Mouse (Mus musculus) MEL (cell line): ENCODE results near the gene Cd209g. TPM values are rescaled to one million over a fixed set of nuclear protein-coding genes. Genes with fewer than 3 reads are reported as not detected.

Experiments used
- DNase-seq: peaks from one replicate; pipeline ENCODE4 v3.0.0; 2011; ENCODE audit warnings: low read depth, low spot score
- H3K27ac ChIP-seq: 2 replicates; pipeline ENCODE4 v1.5.1; 2012; ENCODE audit warnings: low read depth, mild to moderate bottlenecking, control low read depth, low read length, moderate library complexity; ENCODE audit not compliant: control insufficient read depth
- H3K27me3 ChIP-seq, 2 experiments: fragments of 150-350 bp in 1 of 2; sonication (generic) in 1 of 2; 2 replicates each; pipeline ENCODE4 v1.6.1; 2012; ENCODE audit warnings: low read length in 2 of 2, mild to moderate bottlenecking in 2 of 2, improper control_type of control experiment in 1 of 2, moderate library complexity in 1 of 2; ENCODE audit not compliant: insufficient read depth in 2 of 2, control insufficient read depth in 1 of 2
- H3K36me3 ChIP-seq, 2 experiments: 2 replicates each; pipeline ENCODE4 v1.6.1; 2012 to 2014; ENCODE audit warnings: low read length in 2 of 2, improper control_type of control experiment in 1 of 2, inconsistent platforms in 1 of 2, mild to moderate bottlenecking in 1 of 2; ENCODE audit not compliant: insufficient read depth in 2 of 2, control insufficient read depth in 1 of 2
- H3K4me1 ChIP-seq, 2 experiments: fragments of 150-350 bp in 1 of 2; sonication (generic) in 1 of 2; 2 replicates each; pipeline ENCODE4 v1.6.1; 2012; ENCODE audit warnings: low read length in 2 of 2, improper control_type of control experiment in 1 of 2, mild to moderate bottlenecking in 1 of 2; ENCODE audit not compliant: insufficient read depth in 2 of 2, control insufficient read depth in 1 of 2
- H3K4me3 ChIP-seq, 2 experiments: fragments of 150-350 bp in 1 of 2; sonication (generic) in 1 of 2; 2 replicates each; pipeline ENCODE4 v1.5.1; 2012; ENCODE audit warnings: low read depth in 2 of 2, low read length in 2 of 2, mild to moderate bottlenecking in 2 of 2, moderate library complexity in 2 of 2, control low read depth in 1 of 2, improper control_type of control experiment in 1 of 2; ENCODE audit not compliant: control insufficient read depth in 1 of 2, insufficient read depth in 1 of 2
- H3K79me2 ChIP-seq: 2 replicates; pipeline ENCODE4 v1.6.1; 2012; ENCODE audit warnings: mild to moderate bottlenecking, low read length, moderate library complexity; ENCODE audit not compliant: control insufficient read depth, poor library complexity, insufficient read depth
- H3K9ac ChIP-seq: 2 replicates; pipeline ENCODE4 v1.6.1; 2012; ENCODE audit warnings: low read depth, mild to moderate bottlenecking, control low read depth, low read length, moderate library complexity; ENCODE audit not compliant: control insufficient read depth, poor library complexity, severe bottlenecking
- H3K9me3 ChIP-seq: fragments of 150-350 bp; sonication (generic); replicated peaks from 2 replicates; pipeline ENCODE4 v1.6.1; 2012; ENCODE audit warnings: mild to moderate bottlenecking, low read length, improper control_type of control experiment, moderate library complexity; ENCODE audit not compliant: insufficient read depth
- BHLHE40 ChIP-seq: IDR thresholded peaks from 2 replicates; pipeline ENCODE4 v1.6.1; 2012; ENCODE audit warnings: low read depth, mild to moderate bottlenecking, inconsistent platforms, low read length, improper control_type of control experiment, borderline replicate concordance
- CHD2 ChIP-seq: IDR thresholded peaks from 2 replicates; pipeline ENCODE4 v1.6.1; 2011; ENCODE audit warnings: low read length, improper control_type of control experiment
- ELF1 ChIP-seq: IDR thresholded peaks from 2 replicates; pipeline ENCODE4 v1.6.1; 2014; ENCODE audit warnings: low read depth, mild to moderate bottlenecking, inconsistent platforms, low read length, improper control_type of control experiment, moderate library complexity
- EP300 ChIP-seq, 2 experiments: IDR thresholded peaks; 2 replicates each; pipeline ENCODE4 v1.6.1; 2011; ENCODE audit warnings: improper control_type of control experiment in 2 of 2, low read length in 2 of 2, low read depth in 1 of 2, mild to moderate bottlenecking in 1 of 2
- GATA1 ChIP-seq: IDR thresholded peaks from 2 replicates; pipeline ENCODE4 v1.6.1; 2011; ENCODE audit warnings: low read depth, low read length, improper control_type of control experiment
- HCFC1 ChIP-seq: IDR thresholded peaks from 2 replicates; pipeline ENCODE4 v1.6.1; 2012; ENCODE audit warnings: low read depth, mild to moderate bottlenecking, inconsistent platforms, low read length, improper control_type of control experiment, moderate library complexity
- JUND ChIP-seq: IDR thresholded peaks from 2 replicates; pipeline ENCODE4 v1.6.1; 2011; ENCODE audit warnings: low read depth, mild to moderate bottlenecking, improper control_type of control experiment, low read length
- MAFK ChIP-seq: IDR thresholded peaks from 2 replicates; pipeline ENCODE4 v1.6.1; 2011; ENCODE audit warnings: low read depth, mild to moderate bottlenecking, low read length, improper control_type of control experiment, borderline replicate concordance
- MAX ChIP-seq: IDR thresholded peaks from 2 replicates; pipeline ENCODE4 v1.6.1; 2011; ENCODE audit warnings: low read length, improper control_type of control experiment
- MYB ChIP-seq: IDR thresholded peaks from 2 replicates; pipeline ENCODE4 v1.6.1; 2011; ENCODE audit warnings: mild to moderate bottlenecking, low read depth, low read length, improper control_type of control experiment
- MYC ChIP-seq: IDR thresholded peaks from 2 replicates; pipeline ENCODE4 v1.6.1; 2011; ENCODE audit warnings: low read depth, mild to moderate bottlenecking, low read length, improper control_type of control experiment, moderate library complexity
- NRF1 ChIP-seq: IDR thresholded peaks from 2 replicates; pipeline ENCODE4 v1.6.1; 2014; ENCODE audit warnings: low read depth, mild to moderate bottlenecking, inconsistent platforms, low read length, improper control_type of control experiment, moderate library complexity; ENCODE audit not compliant: poor library complexity, insufficient read depth, severe bottlenecking
- POLR2A ChIP-seq, 2 experiments: IDR thresholded peaks; 2 replicates each; pipeline ENCODE4 v1.6.1; 2011 to 2012; ENCODE audit warnings: low read length in 2 of 2, mild to moderate bottlenecking in 2 of 2, control low read depth in 1 of 2, improper control_type of control experiment in 1 of 2, low read depth in 1 of 2, moderate library complexity in 1 of 2; ENCODE audit not compliant: control insufficient read depth in 1 of 2, insufficient read depth in 1 of 2, poor library complexity in 1 of 2
- RAD21 ChIP-seq: IDR thresholded peaks from 2 replicates; pipeline ENCODE4 v1.6.1; 2011; ENCODE audit warnings: mild to moderate bottlenecking, low read depth, low read length, improper control_type of control experiment
- RCOR1 ChIP-seq: IDR thresholded peaks from 2 replicates; pipeline ENCODE4 v1.6.1; 2012; ENCODE audit warnings: low read depth, mild to moderate bottlenecking, inconsistent platforms, low read length, improper control_type of control experiment
- SIN3A ChIP-seq: IDR thresholded peaks from 2 replicates; pipeline ENCODE4 v1.6.1; 2012; ENCODE audit warnings: low read length, improper control_type of control experiment, inconsistent platforms
- SMC3 ChIP-seq: IDR thresholded peaks from 2 replicates; pipeline ENCODE4 v1.6.1; 2011; ENCODE audit warnings: low read depth, low read length, improper control_type of control experiment
- TAL1 ChIP-seq: IDR thresholded peaks from 2 replicates; pipeline ENCODE4 v1.6.1; 2012; ENCODE audit warnings: mild to moderate bottlenecking, inconsistent platforms, low read length, moderate library complexity, mixed read lengths
- TBP ChIP-seq: IDR thresholded peaks from 2 replicates; pipeline ENCODE4 v1.8.0; 2011; ENCODE audit warnings: low read depth, low read length, improper control_type of control experiment
- USF1 ChIP-seq: IDR thresholded peaks from 2 replicates; pipeline ENCODE4 v1.6.1; 2014; ENCODE audit warnings: low read depth, mild to moderate bottlenecking, inconsistent platforms, low read length, improper control_type of control experiment, moderate library complexity
- USF2 ChIP-seq, 2 experiments: IDR thresholded peaks; 2 replicates each; pipeline ENCODE4 v1.6.1; 2011 to 2012; ENCODE audit warnings: improper control_type of control experiment in 2 of 2, low read length in 2 of 2, borderline replicate concordance in 1 of 2, inconsistent platforms in 1 of 2, low read depth in 1 of 2, mild to moderate bottlenecking in 1 of 2; ENCODE audit not compliant: insufficient read depth in 1 of 2
- ZC3H11A ChIP-seq: IDR thresholded peaks from 2 replicates; pipeline ENCODE4 v1.6.1; 2012; ENCODE audit warnings: low read depth, mild to moderate bottlenecking, inconsistent platforms, low read length, improper control_type of control experiment
- ZKSCAN1 ChIP-seq: IDR thresholded peaks from 2 replicates; pipeline ENCODE4 v1.6.1; 2012; ENCODE audit warnings: low read depth, mild to moderate bottlenecking, inconsistent platforms, low read length, improper control_type of control experiment, moderate library complexity
- ZNF384 ChIP-seq: IDR thresholded peaks from 2 replicates; pipeline ENCODE4 v1.6.1; 2012; ENCODE audit warnings: low read depth, mild to moderate bottlenecking, inconsistent platforms, low read length, improper control_type of control experiment
- polyA plus RNA-seq, 2 experiments: library from polyadenylated mRNA; stranded (reverse) in 1 of 2; unstranded in 1 of 2; fragments of >175 nt in 1 of 2; fragments of >200 nt in 1 of 2; gene quantifications; 2 replicates each; pipeline versions ENCODE4 v1.2.1 to v1.2.4; 2012; ENCODE audit warnings: low replicate concordance in 2 of 2, low read depth in 1 of 2; ENCODE audit not compliant: insufficient read length in 2 of 2, insufficient read depth in 1 of 2, missing spikeins in 1 of 2
- total RNA-seq: library from RNA; depleted of rRNA; stranded (reverse); fragments of 300-350 nt; gene quantifications from 2 replicates; pipeline ENCODE4 v1.2.3, GENCODE M21; 2012

The Cd209g gene
- total and polyA plus RNA-seq, 3 experiments: not detected

- TF ChIP-seq NRF1: no peak
- no peak for TF ChIP-seq SIN3A
- no peak for TF ChIP-seq SMC3
- TF ChIP-seq RCOR1: no peak
- TF ChIP-seq USF1: no peak
- no peak for TF ChIP-seq USF2 (IDR thresholded peaks at IDR 0.05; ENCODE audit: borderline replicate concordance in 1 of 2, insufficient read depth in 1 of 2, low read depth in 1 of 2, low read length in 2 of 2)
- TF ChIP-seq TBP: no peak
- TF ChIP-seq ZC3H11A: no peak
- TF ChIP-seq CHD2: no peak
- no peak for TF ChIP-seq ELF1
- no peak for TF ChIP-seq ZNF384
- TF ChIP-seq BHLHE40: no peak
- TF ChIP-seq POLR2A (IDR thresholded peaks at IDR 0.05; ENCODE audit: control insufficient read depth in 1 of 2, insufficient read depth in 1 of 2, low read depth in 1 of 2, low read length in 2 of 2, poor library complexity in 1 of 2): no peak
- no peak for TF ChIP-seq RAD21
- no peak for TF ChIP-seq EP300 (IDR thresholded peaks at IDR 0.05; ENCODE audit: low read depth in 1 of 2, low read length in 2 of 2)
- no peak for TF ChIP-seq MAFK
- TF ChIP-seq TAL1: no peak
- no peak for TF ChIP-seq MYC
- no peak for TF ChIP-seq MYB
- no peak for TF ChIP-seq MAX
- DNase-seq: no peak
Observed at GRCm38 (mm10) chr8:4183409-4183808, 49.5 kb downstream of the Cd209g start.

GRCm38 (mm10) chr8:4186151-4186550 is 52.3 kb downstream of the Cd209g start:
- no peak overlapping the region for H3K27ac ChIP-seq
- no peaks in the 10 kb centered on the region for H3K27me3 ChIP-seq
- TF ChIP-seq RCOR1 (no peak), USF1 (no peak), GATA1 (no peak), NRF1 (no peak), USF2 (IDR thresholded peaks at IDR 0.05; ENCODE audit: borderline replicate concordance in 1 of 2, insufficient read depth in 1 of 2, low read depth in 1 of 2, low read length in 2 of 2) (no peak), SIN3A (no peak), JUND (no peak), HCFC1 (no peak), ZKSCAN1 (no peak)
- no peak overlapping the region for H3K9ac ChIP-seq
- H3K36me3 ChIP-seq: no peaks in the 10 kb centered on the region
- H3K79me2 ChIP-seq: no peaks in the 10 kb centered on the region
- H3K9me3 ChIP-seq: no peaks in the 10 kb centered on the region
- no peaks in the 10 kb centered on the region; a peak in 1 of 4 replicates for H3K4me1 ChIP-seq
- H3K4me3 ChIP-seq: no peak overlapping the region
- DNase-seq: no peak

More at GRCm38 (mm10) chr8:4183409-4183808, 49.5 kb downstream of the Cd209g start:
- H3K9me3 ChIP-seq: no peaks in the 10 kb centered on the region
- no peaks in the 10 kb centered on the region for H3K27me3 ChIP-seq
- H3K4me3 ChIP-seq: no peak overlapping the region
- H3K36me3 ChIP-seq: no peaks in the 10 kb centered on the region
- H3K27ac ChIP-seq: no peak overlapping the region
- H3K9ac ChIP-seq: no peak overlapping the region
- H3K79me2 ChIP-seq: no peaks in the 10 kb centered on the region
- H3K4me1 ChIP-seq: no peaks in the 10 kb centered on the region
